Comparison of ENCODE assay signal across 8 mouse cellular contexts in genomic region chr8:126945730-126946163, GRCm38 (mm10). TPM values are rescaled to one million over a fixed set of nuclear protein-coding genes. Genes with fewer than 3 reads are reported as not detected.
DNase-seq lines count a peak whose midpoint lies in the region; ATAC-seq and TF ChIP-seq lines count a peak whose summit lies in the region.

TSS of gene Tomm20 (minus strand) at chr8:126945844.

- H3K9ac ChIP-seq in kidney, embryonic 15.5 days: peak within 1 kb of the TSS; percentile 95

- DNase-seq in A20 (ENCODE audit: low read depth, low spot score) (peak; percentile 97), liver (peak; percentile 95)
- peak; percentile 97 for DNase-seq in heart, embryonic 10.5 days (ENCODE audit: low spot score)
- DNase-seq in spleen, postnatal 4 days (ENCODE audit: low spot score in 2 of 2): peak; percentile 93 to 98

- H3K4me2 ChIP-seq in kidney, embryonic 15.5 days: peak within 1 kb of the TSS; percentile 74

- H3K4me1 ChIP-seq in bone marrow macrophage, adult 2 months (ENCODE audit: control insufficient read depth, insufficient read depth, low read length): peaks cover 19% of the 10 kb centered on the region
- H3K4me1 ChIP-seq in embryonic fibroblast, embryonic 13.5 days (ENCODE audit: control insufficient read depth, insufficient read depth, low read length): peaks cover 6% of the 10 kb centered on the region
- H3K4me1 ChIP-seq in heart, embryonic 10.5 days: peaks cover 14% of the 10 kb centered on the region
- H3K4me1 ChIP-seq in kidney, embryonic 15.5 days: peaks cover 30% of the 10 kb centered on the region

- ATAC-seq in kidney, embryonic 15.5 days (replicated peaks; ENCODE audit: low FRiP score): peak; percentile 93
- peak; percentile 94 for ATAC-seq in monocyte, adult 5-6 weeks (replicated peaks; ENCODE audit: insufficient number of reproducible peaks, low FRiP score, low TSS enrichment, poor library complexity, severe bottlenecking)

- H3K27ac ChIP-seq in bone marrow macrophage, adult 2 months (ENCODE audit: insufficient read depth, low read depth, low read length): peak within 1 kb of the TSS; percentile 80
- peak within 1 kb of the TSS; percentile 51 for H3K27ac ChIP-seq in embryonic fibroblast, embryonic 13.5 days (ENCODE audit: insufficient read depth, low read length)
- peak within 1 kb of the TSS; percentile 95 for H3K27ac ChIP-seq in heart, embryonic 10.5 days
- peak within 1 kb of the TSS; percentile 94 for H3K27ac ChIP-seq in kidney, embryonic 15.5 days

- TF ChIP-seq CTCF in bone marrow macrophage, adult 2 months (IDR thresholded peaks at IDR 0.05; ENCODE audit: low read depth, low read length): no peak
- no peak for TF ChIP-seq CTCF in embryonic fibroblast, embryonic 13.5 days (IDR thresholded peaks at IDR 0.05; ENCODE audit: borderline replicate concordance, insufficient read depth, low read length)

- H3K36me3 ChIP-seq in heart, embryonic 10.5 days: peaks cover 29% of the 10 kb centered on the region
- H3K36me3 ChIP-seq in kidney, embryonic 15.5 days: peaks cover 33% of the 10 kb centered on the region

- no peaks in the 10 kb centered on the region for H3K27me3 ChIP-seq in heart, embryonic 10.5 days (ENCODE audit: insufficient read depth, poor library complexity, severe bottlenecking)
- no peaks in the 10 kb centered on the region for H3K27me3 ChIP-seq in kidney, embryonic 15.5 days

- no peak for TF ChIP-seq POLR2A in bone marrow macrophage, adult 2 months (IDR thresholded peaks at IDR 0.05; ENCODE audit: borderline replicate concordance, low read depth, low read length)
- no peak; the same call in 1 of the 2 replicates for TF ChIP-seq POLR2A in embryonic fibroblast, embryonic 13.5 days (IDR thresholded peaks at IDR 0.05; ENCODE audit: low read depth, low read length)

- H3K9me3 ChIP-seq in heart, embryonic 10.5 days: no peaks in the 10 kb centered on the region
- no peaks in the 10 kb centered on the region for H3K9me3 ChIP-seq in kidney, embryonic 15.5 days (replicated peaks)

- under 1% methylated on average over 48 of the region's 48 CpGs for WGBS in heart, embryonic 10.5 days
- whole genome bisulfite sequencing in kidney, embryonic 15.5 days: under 1% methylated on average over 48 of the region's 48 CpGs

- peak within 1 kb of the TSS; percentile 98 for H3K4me3 ChIP-seq in bone marrow macrophage, adult 2 months (ENCODE audit: insufficient read depth, low read length)
- H3K4me3 ChIP-seq in embryonic fibroblast, embryonic 13.5 days (ENCODE audit: insufficient read depth, low read length): peak within 1 kb of the TSS; percentile 72
- peak within 1 kb of the TSS; percentile 89 for H3K4me3 ChIP-seq in heart, embryonic 10.5 days
- peak within 1 kb of the TSS; percentile 91 for H3K4me3 ChIP-seq in kidney, embryonic 15.5 days (replicated peaks)

RNA-seq across cellular contexts. Expression of gene Tomm20, which starts in this region (rescaled TPM):
- 79.4 and 89.9 TPM in 2 replicates for polyA plus RNA-seq in bone marrow macrophage, adult 2 months (2012; ENCODE audit: insufficient read depth, insufficient read length, missing spikeins)
- 193 and 252 TPM in 2 replicates for polyA plus RNA-seq in embryonic fibroblast, embryonic 13.5 days (2011; ENCODE audit: insufficient read length, low read depth, missing spikeins)
- 276 and 307 TPM in 2 replicates for polyA plus RNA-seq in heart, embryonic 10.5 days (2016; fragmentation: Nextera tagmentation; extraction: Ambion mirVana)
- 244 and 246 TPM in 2 replicates for polyA plus RNA-seq in kidney, embryonic 15.5 days (2015; fragmentation: Nextera tagmentation; extraction: Ambion mirVana)
- total RNA-seq in monocyte, adult 5-6 weeks (2017): 100 to 160 TPM (median 138 TPM) in 3 replicates

Comparison
In these comparisons a context has a peak if more than half of its experiments do, and no peak if none do; other contexts are left out.
1. Peak in every context shown above with its lines: DNase-seq, ATAC-seq, H3K4me3 ChIP-seq and H3K27ac ChIP-seq.